Mouse (Mus musculus) limb, embryonic 14.5 days (tissue): ENCODE measurements at regions not wholly inside any gene's neighbourhood (a gene's known extent, or its start where the extent isn't known, plus 50 kb on each side); places are given as distances from the start of the nearest gene placed in this dataset.

ENCODE experiments used
- ATAC-seq: fragments of 200-750 bp; cut with Nextera tagmentation; 2 replicates; pipeline ENCODE4 v1.8.0; 2017; ENCODE audit warnings: low read depth, moderate number of reproducible peaks, moderate TSS enrichment; ENCODE audit not compliant: low FRiP score
- DNase-seq: peaks from one replicate; pipeline ENCODE4 v3.0.0-alpha.2; 2015; ENCODE audit warnings: low spot score
- H3K27ac ChIP-seq: fragments of 300-500 bp; sonication (generic); replicated peaks from 2 replicates; pipeline ENCODE4 v1.5.1; 2014; ENCODE audit warnings: low read depth, mild to moderate bottlenecking, low read length, moderate library complexity, mixed read lengths
- H3K27me3 ChIP-seq: fragments of 300-500 bp; sonication (generic); 2 replicates; pipeline ENCODE4 v1.6.1; 2014; ENCODE audit warnings: low read length, mixed read lengths; ENCODE audit not compliant: control insufficient read depth, insufficient read depth
- H3K36me3 ChIP-seq: fragments of 300-500 bp; sonication (generic); 2 replicates; pipeline ENCODE4 v1.6.1; 2014; ENCODE audit warnings: mild to moderate bottlenecking, low read length, moderate library complexity, mixed read lengths; ENCODE audit not compliant: control insufficient read depth, insufficient read depth
- H3K4me1 ChIP-seq: fragments of 300-500 bp; sonication (generic); 2 replicates; pipeline ENCODE4 v1.6.1; 2014; ENCODE audit warnings: antibody characterized with exemption, low read length, mixed read lengths; ENCODE audit not compliant: control insufficient read depth, insufficient read depth
- H3K4me2 ChIP-seq: fragments of 300-500 bp; sonication (generic); replicated peaks from 2 replicates; pipeline ENCODE4 v1.6.1; 2014; ENCODE audit warnings: low read depth, mild to moderate bottlenecking, low read length, moderate library complexity; ENCODE audit not compliant: severe bottlenecking
- H3K4me3 ChIP-seq: fragments of 300-500 bp; sonication (generic); replicated peaks from 2 replicates; pipeline ENCODE4 v1.5.1; 2014; ENCODE audit warnings: low read length
- H3K9ac ChIP-seq: fragments of 300-500 bp; sonication (generic); 2 replicates; pipeline ENCODE4 v1.6.1; 2014; ENCODE audit warnings: mild to moderate bottlenecking, low read depth, low read length, moderate library complexity; ENCODE audit not compliant: severe bottlenecking
- H3K9me3 ChIP-seq: fragments of 300-500 bp; sonication (generic); 2 replicates; pipeline ENCODE4 v1.6.1; 2016; ENCODE audit warnings: low read length; ENCODE audit not compliant: control insufficient read depth
- POLR2A ChIP-seq: fragments of 200-500 bp; IDR thresholded peaks from 2 replicates; pipeline ENCODE4 v1.8.0; 2012; ENCODE audit warnings: inconsistent platforms, mild to moderate bottlenecking, moderate library complexity, borderline replicate concordance; ENCODE audit not compliant: insufficient read depth, insufficient read length; ENCODE audit errors: extremely low read depth
- WGBS: fragments of 180-500 bp; shearing (Covaris S2); extraction: QIAGEN DNeasy Blood & Tissue Kit; methylation state at CpG from one replicate; pipeline ENCODE4 v1.1.7; 2014; 5-methylcytosine and 5-hydroxymethylcytosine counted together

- Histone ChIP-seq H3K27ac (no peak overlapping the region), H3K9me3 (no peaks in the 10 kb centered on the region), H3K27me3 (no peaks in the 10 kb centered on the region), H3K36me3 (no peaks in the 10 kb centered on the region), H3K4me2 (no peak overlapping the region), H3K9ac (no peak overlapping the region), H3K4me1 (peaks cover 3% of the 10 kb centered on the region; the same call in 1 of the 2 replicates), H3K4me3 (no peak overlapping the region)
- TF ChIP-seq POLR2A = no peak
- WGBS = 82% methylated on average over 10 of the region's 10 CpGs
- ATAC-seq (no peak), DNase-seq (no peak)
These were observed 77.9 kb upstream of the Hnrnpk start for GRCm38 (mm10) chr13:58480928-58481598.

- H3K36me3 ChIP-seq = no peaks in the 10 kb centered on the region
- H3K9ac ChIP-seq = no peak overlapping the region
- ATAC-seq = no peak
- H3K27ac ChIP-seq = no peak overlapping the region
- no peak for DNase-seq
- TF ChIP-seq POLR2A = no peak
- 88% methylated on average over 8 of the region's 8 CpGs for WGBS
- no peak overlapping the region for H3K4me3 ChIP-seq
- no peaks in the 10 kb centered on the region for H3K27me3 ChIP-seq
- no peaks in the 10 kb centered on the region for H3K9me3 ChIP-seq
- no peak overlapping the region for H3K4me2 ChIP-seq
- H3K4me1 ChIP-seq = peaks cover 3% of the 10 kb centered on the region; the same call in 1 of the 2 replicates
These were observed 77.3 kb upstream of the Hnrnpk start for GRCm38 (mm10) chr13:58480388-58480927.

- TF ChIP-seq POLR2A = no peak
- 67% methylated on average over 5 of the region's 5 CpGs for WGBS
- H3K4me2 ChIP-seq = no peak overlapping the region
- no peaks in the 10 kb centered on the region for H3K36me3 ChIP-seq
- H3K27me3 ChIP-seq = no peaks in the 10 kb centered on the region
- no peak overlapping the region for H3K4me3 ChIP-seq
- no peaks in the 10 kb centered on the region for H3K4me1 ChIP-seq
- DNase-seq = peak; percentile 31
- no peak overlapping the region for H3K27ac ChIP-seq
- H3K9me3 ChIP-seq = no peaks in the 10 kb centered on the region
- H3K9ac ChIP-seq = no peak overlapping the region
- peak; percentile 81; the same call in 1 of the 2 replicates for ATAC-seq
These were observed 75.3 kb upstream of the Hnrnpk start for GRCm38 (mm10) chr13:58478438-58478837.

GRCm38 (mm10) chr13:58477253-58477652 is 74.1 kb upstream of the Hnrnpk start:
- no peak for TF ChIP-seq POLR2A
- Histone ChIP-seq H3K36me3 (no peaks in the 10 kb centered on the region), H3K4me1 (no peaks in the 10 kb centered on the region), H3K9me3 (no peaks in the 10 kb centered on the region), H3K4me2 (no peak overlapping the region), H3K9ac (no peak overlapping the region), H3K4me3 (no peak overlapping the region), H3K27me3 (peaks cover 5% of the 10 kb centered on the region; the same call in 1 of the 2 replicates), H3K27ac (no peak overlapping the region)
- DNase-seq = no peak
- ATAC-seq = no peak
- WGBS = 92% methylated on average over 6 of the region's 6 CpGs

GRCm38 (mm10) chr13:58476033-58476830 is 73.1 kb upstream of the Hnrnpk start:
- Histone ChIP-seq H3K27ac (no peak overlapping the region), H3K36me3 (no peaks in the 10 kb centered on the region), H3K27me3 (peaks cover 14% of the 10 kb centered on the region; the same call in 1 of the 2 replicates), H3K4me2 (no peak overlapping the region), H3K9me3 (no peaks in the 10 kb centered on the region), H3K4me3 (no peak overlapping the region), H3K9ac (no peak overlapping the region), H3K4me1 (0 out of 2 replicates have a peak, but pooled peaks cover 4% of the 10 kb centered on the region)
- ATAC-seq = no peak
- TF ChIP-seq POLR2A = no peak
- DNase-seq = no peak
- WGBS = 43% methylated on average over 9 of the region's 9 CpGs
